Mouse (Mus musculus) frontal cortex, postnatal 14 days (tissue): ENCODE results near the gene Kcnj14.

Source experiments
- DNase-seq, 2 experiments: peaks; one replicate each; pipeline ENCODE4 v3.0.0; 2022; ENCODE audit warnings: low spot score in 2 of 2

The Kcnj14 gene

DNA sequence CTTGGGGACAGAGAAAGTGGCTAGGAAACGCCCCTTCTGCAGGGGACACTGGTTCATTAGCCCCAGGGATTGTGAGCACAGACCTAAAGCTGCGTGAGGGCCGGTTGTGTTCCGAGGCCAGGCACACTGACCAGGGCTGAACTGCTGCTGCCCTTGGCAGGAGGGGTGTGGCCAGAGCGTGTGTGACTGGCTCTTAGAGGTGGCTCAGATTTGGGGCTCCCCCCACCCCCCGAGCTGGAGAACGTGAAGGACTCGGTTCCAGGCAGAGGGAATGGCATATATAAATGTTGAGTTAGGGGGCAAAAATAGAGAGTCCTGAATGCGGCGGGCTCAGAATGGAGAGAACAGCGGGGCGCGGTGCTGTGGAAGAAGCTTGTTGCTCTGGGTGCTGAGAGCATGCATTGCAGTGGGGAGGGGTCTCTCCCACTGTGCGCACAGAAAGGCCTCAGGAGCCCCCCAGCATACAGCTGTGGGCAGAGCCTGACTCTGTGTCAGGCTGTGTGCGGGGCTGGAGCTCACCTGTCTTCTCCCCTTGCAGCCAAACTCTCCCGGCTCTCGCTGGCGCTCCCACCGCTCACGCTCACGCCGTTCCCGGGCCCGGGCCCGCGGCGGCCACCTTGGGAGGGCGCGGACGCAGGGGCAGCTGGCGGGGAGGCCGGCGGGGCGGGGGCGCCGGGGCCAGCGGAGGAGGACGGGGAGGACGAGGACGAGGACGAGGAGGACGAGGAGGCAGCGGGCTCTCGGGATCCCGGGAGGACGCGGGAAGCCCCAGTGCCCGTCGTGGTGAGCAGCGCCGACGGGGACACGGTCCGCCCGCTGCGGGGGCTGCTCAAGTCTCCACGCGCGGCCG, 26.7 kb downstream of the Kcnj14 start:
- DNase-seq = no peak

DNA sequence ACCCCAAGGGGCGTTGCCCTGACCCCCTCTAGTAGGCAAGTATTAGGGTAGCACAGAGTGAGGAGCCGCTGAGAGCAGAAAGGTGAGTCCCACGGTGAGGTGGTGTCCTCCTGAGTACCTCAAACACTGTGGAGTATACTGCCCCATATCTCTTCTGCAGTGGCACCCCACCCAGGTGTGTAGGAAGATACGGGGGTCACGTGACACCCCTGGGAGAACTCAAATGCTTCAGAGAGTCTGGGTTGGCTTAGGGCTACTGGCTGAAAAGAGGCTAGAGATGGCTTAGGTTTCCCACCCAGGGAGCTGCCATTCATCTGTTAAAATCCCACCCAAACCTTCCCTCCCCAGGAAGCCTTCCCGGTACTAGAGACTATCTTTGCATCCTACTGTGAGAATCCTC, 27.6 kb downstream of the Kcnj14 start:
- DNase-seq = no peak

- DNase-seq = peak in 1 of 2 experiments; percentile 10
These were observed 29.6 kb downstream of the Kcnj14 start for GRCm38 (mm10) chr7:45794971-45795370.

GRCm38 (mm10) chr7:45793969-45794585, 30.5 kb downstream of the Kcnj14 start:
- no peak for DNase-seq

GRCm38 (mm10) chr7:45793240-45793639, 31.3 kb downstream of the Kcnj14 start:
- no peak for DNase-seq

GRCm38 (mm10) chr7:45791756-45792490, 32.7 kb downstream of the Kcnj14 start:
- DNase-seq = peak in 1 of 2 experiments; percentile 14

GRCm38 (mm10) chr7:45790721-45791120, 33.9 kb downstream of the Kcnj14 start:
- no peak for DNase-seq

DNA sequence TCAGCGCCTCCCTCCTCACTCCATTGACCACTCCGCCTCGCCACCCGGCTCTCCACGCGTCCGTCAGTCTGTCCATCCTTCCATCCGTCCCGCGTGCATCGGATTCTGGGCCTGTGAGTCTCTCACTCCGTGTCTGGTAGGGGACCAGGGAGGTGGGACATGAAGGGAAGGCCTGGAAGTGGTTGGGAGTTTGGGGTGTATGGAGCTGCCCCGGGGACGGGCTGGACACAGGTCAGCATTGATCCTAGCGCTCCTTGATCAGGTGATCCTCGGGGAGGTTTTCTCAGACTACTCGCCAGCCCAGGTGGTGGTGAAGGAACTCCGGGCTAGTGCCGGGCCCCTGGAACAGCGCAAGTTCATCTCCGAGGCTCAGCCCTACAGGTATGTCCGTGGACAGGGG, 36.9 kb downstream of the Kcnj14 start:
- DNase-seq = peak in 1 of 2 experiments; percentile 18

- peak in 1 of 2 experiments; percentile 61 for DNase-seq
These were observed 37.7 kb downstream of the Kcnj14 start for GRCm38 (mm10) chr7:45786661-45787413.

DNA sequence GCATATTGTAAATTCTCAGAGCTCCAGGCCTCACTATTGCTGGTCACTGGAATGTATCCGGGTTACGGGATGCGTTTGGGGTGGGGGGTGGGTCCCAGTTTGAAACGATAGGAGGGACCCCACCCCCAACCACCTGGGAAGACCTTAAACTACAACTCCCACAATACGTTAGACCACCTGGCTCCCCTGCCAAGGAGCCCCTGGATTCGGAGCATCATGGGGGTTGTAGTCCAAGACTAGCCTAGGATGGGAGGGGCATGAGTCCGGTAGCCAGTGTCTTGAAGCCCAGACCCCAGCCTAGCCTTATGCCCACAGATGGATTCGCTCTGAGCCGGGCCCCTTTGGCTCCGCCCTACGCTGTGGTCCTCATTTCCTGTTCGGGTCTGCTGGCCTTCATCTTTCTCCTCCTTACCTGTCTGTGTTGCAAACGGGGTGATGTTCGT, 38.4 kb downstream of the Kcnj14 start:
- peak in 1 of 2 experiments; percentile 41 for DNase-seq

GRCm38 (mm10) chr7:45785388-45786135, 39.0 kb downstream of the Kcnj14 start:
- peak in 1 of 2 experiments; percentile 60 for DNase-seq

DNA sequence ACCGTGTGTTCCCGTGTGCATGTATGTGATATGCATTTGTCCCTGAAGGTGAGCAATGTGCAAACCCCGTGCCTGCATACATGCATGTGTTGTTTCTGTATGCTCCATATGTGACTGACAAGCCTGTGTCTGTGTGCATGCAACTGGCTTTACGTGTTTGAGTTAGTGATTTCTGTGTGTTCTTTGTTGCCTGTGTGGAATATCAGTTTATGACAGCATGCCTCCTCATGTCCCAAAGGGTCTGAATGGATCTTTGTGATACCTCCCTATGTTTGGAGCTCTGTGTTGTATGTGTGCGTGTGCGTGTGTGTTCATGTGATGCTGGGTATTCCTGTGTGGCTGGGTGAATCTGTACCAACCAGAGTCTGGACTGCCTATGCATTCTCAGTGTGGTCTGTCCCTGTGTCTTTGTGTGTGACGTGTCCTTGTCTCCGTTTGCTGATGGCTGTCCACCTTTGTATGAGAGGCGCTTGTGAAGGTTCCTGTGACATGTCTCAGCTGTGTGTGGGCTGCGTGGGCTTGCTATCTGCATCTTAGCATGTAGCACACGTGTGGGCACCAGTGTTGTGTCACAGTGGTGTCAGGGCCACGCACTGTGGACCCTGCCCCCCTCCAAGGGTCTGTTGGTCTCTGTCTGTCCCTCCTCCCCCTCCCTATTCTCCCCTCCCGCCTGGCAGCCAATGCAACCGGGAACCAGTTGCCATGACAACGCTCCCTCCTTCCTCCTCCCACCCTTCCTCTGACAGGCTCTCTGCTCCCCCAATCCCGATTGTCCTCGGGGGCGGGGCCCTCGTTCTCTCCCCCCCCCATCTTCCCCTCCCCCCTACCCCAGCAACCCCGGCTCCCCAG, 39.8 kb downstream of the Kcnj14 start, which contains the start of gene Sult2b1:
Sult2b1 (minus strand) TSS at position 146 of the 849 bp plus-strand sequence.
- peak; percentile 85 to 88 for DNase-seq

GRCm38 (mm10) chr7:45783511-45784091, 41.0 kb downstream of the Kcnj14 start, which contains the start of gene Lmtk3:
Gene Lmtk3, plus strand, starts transcription at chr7:45783738.
- peak; percentile 67 to 71 for DNase-seq

DNA sequence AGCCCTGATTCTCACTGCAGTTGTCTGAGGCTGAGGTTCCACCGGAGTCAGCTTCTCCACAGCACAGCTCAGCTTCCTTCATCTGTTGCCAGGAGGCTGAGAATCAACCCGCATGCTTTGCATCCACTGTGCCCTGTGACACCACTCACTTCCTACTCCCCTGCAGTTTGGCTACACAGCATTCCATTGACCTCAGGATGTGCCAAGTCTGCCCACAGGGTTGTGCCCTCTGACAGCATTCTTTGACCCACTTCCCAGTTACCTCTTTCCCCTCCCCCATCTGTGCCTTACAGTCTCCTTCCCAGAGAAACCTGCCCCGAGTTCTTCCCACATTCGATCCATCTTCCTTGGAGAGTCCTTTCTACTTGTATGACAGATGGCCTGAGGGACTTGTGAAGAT, 42.3 kb downstream of the Kcnj14 start:
- DNase-seq = no peak

- no peak for DNase-seq
These were observed 45.4 kb downstream of the Kcnj14 start for GRCm38 (mm10) chr7:45779081-45779641.

DNA sequence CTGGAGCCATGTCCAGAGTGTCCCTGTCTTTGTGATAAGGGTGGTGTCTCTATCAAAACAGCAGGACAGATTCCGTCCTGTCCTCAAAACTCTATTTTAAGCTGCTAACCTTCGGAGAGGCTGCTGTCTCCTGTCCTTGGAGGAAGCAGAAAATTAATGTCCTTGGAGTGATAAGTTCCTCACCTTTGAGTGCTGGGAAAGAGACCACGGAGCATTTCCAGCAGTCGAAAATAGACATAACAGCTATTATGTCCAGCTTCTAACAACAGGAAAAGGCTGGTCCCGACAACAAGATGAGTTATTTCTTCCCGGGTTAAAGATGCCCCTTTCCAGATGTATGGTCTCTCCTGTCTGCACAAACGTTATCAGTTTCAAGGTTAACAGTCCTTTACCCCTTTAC, 49.3 kb downstream of the Kcnj14 start:
- DNase-seq = no peak

GRCm38 (mm10) chr7:45771101-45771500, 53.5 kb downstream of the Kcnj14 start:
- DNase-seq = no peak

DNA sequence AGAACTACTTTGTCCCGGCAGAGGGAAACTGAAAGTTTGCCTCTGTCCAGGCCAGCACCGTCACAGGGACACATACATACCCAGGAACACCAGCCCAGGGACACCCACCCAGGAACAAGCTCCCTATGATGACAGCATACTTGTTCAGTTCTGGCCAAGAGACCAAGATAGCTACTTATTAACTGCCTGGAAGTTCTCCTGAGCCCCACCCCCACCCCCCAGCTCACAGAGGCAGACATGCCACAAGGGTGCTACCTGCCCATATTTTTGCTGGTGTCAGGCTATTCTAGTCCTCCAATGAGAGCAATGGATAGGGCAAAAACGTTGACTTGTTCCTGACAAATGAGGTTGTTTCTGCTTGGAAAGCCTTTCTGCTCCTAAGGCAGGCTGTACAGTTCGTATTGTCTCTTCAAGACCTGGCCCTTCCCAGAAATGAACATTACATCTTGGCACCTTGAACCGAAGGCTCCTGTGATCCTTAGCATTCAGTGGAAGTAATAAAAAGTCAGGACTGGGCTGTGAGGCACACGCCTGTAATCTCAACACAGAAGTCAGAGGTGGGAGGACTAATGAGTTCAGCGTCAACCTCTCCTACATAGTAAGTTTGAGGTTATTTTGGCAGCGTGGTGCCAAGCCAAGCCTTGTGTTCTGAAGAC, 54.0 kb downstream of the Kcnj14 start:
- DNase-seq = no peak
